Mouse (Mus musculus): ENCODE data around the gene Olfr222. TPM values are rescaled to one million over a fixed set of nuclear protein-coding genes. Genes with fewer than 3 reads are reported as not detected.

The Olfr222 gene
- polyA plus RNA-seq, 1 experiment from 2014 or later = not detected

DNA sequence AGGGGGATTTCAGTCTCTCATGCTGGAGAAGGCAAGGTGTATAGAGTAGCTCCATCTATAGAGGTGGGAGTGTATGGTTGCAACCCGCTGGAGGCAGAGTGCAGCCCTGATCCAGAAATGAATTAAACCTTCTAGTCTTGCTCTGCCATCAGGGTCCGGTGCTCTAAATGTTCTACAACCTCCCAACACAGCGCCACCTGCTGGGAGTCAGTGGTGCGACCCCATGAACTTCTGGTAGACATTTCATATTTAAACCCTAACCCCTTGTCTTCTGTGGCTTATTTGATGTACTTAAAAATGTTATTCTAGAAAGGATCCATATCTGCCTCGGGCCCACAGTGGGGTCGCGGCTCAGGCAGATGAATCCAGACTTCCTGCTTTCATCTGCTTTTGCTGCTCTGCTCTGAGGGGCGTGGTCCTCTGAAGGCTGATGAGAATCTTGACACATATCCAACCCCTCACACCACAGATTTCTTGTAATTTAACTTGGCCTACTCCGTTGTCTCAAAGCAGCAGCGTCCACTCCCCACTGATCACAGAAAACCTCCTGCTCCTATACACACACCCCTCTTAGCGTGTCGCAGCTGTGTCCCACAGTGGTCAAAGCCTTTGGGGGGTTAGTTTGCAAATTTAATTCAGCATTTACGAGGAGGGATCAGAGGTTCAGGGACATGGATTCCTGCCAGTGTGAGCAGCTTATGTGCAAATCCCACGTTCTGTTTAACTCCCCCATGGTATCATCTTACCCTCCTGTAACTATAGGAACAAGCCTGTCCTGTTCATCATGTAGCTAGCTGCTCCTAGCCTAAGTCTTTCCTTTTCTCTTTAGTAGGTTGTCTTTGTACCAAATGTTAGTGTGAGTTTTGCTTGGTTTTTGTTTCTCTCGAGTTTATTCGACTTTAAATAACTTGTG is 38.6 kb downstream of the Olfr222 start:
- Histone ChIP-seq H3K4me1 (peaks cover 9% of the 10 kb centered on the region), H3K4me3 (no peak overlapping the region), H3K36me3 (replicated peaks) (no peaks in the 10 kb centered on the region), H3K27ac (no peak overlapping the region), H3K9me3 (0 out of 2 replicates have a peak, but pooled peaks cover 2% of the 10 kb centered on the region), H3K27me3 (ENCODE audit: poor library complexity, severe bottlenecking) (no peaks in the 10 kb centered on the region)
- WGBS = 76% methylated on average over 16 of the region's 16 CpGs
- no peak for DNase-seq (ENCODE audit: extremely low spot score, low spot score)

- no peak for DNase-seq (ENCODE audit: extremely low spot score, low spot score)
- no peaks in the 10 kb centered on the region for H3K27me3 ChIP-seq (ENCODE audit: poor library complexity, severe bottlenecking)
- H3K27ac ChIP-seq = no peak overlapping the region
- H3K4me1 ChIP-seq = peaks cover 11% of the 10 kb centered on the region
- H3K4me3 ChIP-seq = no peak overlapping the region
- 87% methylated on average over 5 of the region's 5 CpGs for WGBS
- H3K36me3 ChIP-seq (replicated peaks) = no peaks in the 10 kb centered on the region
- no peaks in the 10 kb centered on the region for H3K9me3 ChIP-seq
These were observed 44.5 kb downstream of the Olfr222 start for GRCm38 (mm10) chr11:59531562-59531961.

- Histone ChIP-seq H3K4me1 (peaks cover 11% of the 10 kb centered on the region), H3K36me3 (replicated peaks) (no peaks in the 10 kb centered on the region), H3K27me3 (ENCODE audit: poor library complexity, severe bottlenecking) (no peaks in the 10 kb centered on the region), H3K9me3 (no peaks in the 10 kb centered on the region), H3K4me3 (no peak overlapping the region), H3K27ac (no peak overlapping the region)
- whole genome bisulfite sequencing = 84% methylated on average over 6 of the region's 6 CpGs
- DNase-seq (ENCODE audit: extremely low spot score, low spot score) = no peak
These were observed 45.0 kb downstream of the Olfr222 start for GRCm38 (mm10) chr11:59530870-59531535.

DNA sequence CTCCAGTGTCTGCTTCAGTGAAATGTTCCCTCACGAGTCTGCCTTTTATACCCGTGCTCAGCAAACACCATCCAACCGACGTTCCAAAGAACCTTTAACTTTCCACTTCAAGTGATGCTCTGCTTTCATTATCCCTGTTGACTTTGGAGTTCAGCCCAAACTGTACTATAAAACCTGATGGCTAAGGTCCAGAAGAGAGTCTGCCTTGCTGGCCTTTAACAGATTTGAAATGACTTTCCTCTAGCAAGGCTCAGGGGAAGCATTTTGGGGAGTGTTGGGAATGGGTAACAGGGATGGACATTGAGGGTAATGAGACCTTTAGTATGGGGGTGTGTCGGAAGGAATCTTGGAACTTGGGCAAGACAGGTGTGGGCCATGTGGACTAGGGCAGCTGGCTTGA is 45.8 kb downstream of the Olfr222 start:
- no peaks in the 10 kb centered on the region for H3K27me3 ChIP-seq (ENCODE audit: poor library complexity, severe bottlenecking)
- no peak overlapping the region for H3K4me3 ChIP-seq
- no peak for DNase-seq (ENCODE audit: extremely low spot score, low spot score)
- H3K36me3 ChIP-seq (replicated peaks) = no peaks in the 10 kb centered on the region
- no peaks in the 10 kb centered on the region for H3K9me3 ChIP-seq
- 93% methylated on average over 5 of the region's 5 CpGs for WGBS
- no peak overlapping the region for H3K27ac ChIP-seq
- H3K4me1 ChIP-seq = peaks cover 11% of the 10 kb centered on the region

- 46% methylated on average over 8 of the region's 8 CpGs for WGBS
- Histone ChIP-seq H3K36me3 (replicated peaks) (no peaks in the 10 kb centered on the region), H3K27ac (no peak within 1 kb of the TSS), H3K27me3 (ENCODE audit: poor library complexity, severe bottlenecking) (no peaks in the 10 kb centered on the region), H3K4me1 (peaks cover 9% of the 10 kb centered on the region), H3K9me3 (no peaks in the 10 kb centered on the region), H3K4me3 (no peak within 1 kb of the TSS)
- DNase-seq (ENCODE audit: extremely low spot score, low spot score) = no peak
These were observed 49.5 kb downstream of the Olfr222 start, which contains the start of gene Zkscan17 for GRCm38 (mm10) chr11:59526472-59527080. TSS of gene Zkscan17 (minus strand) at chr11:59526751.

- H3K36me3 ChIP-seq (replicated peaks) = no peaks in the 10 kb centered on the region
- H3K4me3 ChIP-seq = no peak overlapping the region
- 16% methylated on average over 10 of the region's 10 CpGs for WGBS
- no peaks in the 10 kb centered on the region for H3K9me3 ChIP-seq
- H3K27ac ChIP-seq = no peak overlapping the region
- no peaks in the 10 kb centered on the region for H3K27me3 ChIP-seq (ENCODE audit: poor library complexity, severe bottlenecking)
- DNase-seq (ENCODE audit: extremely low spot score, low spot score) = peak; percentile 63
- H3K4me1 ChIP-seq = no peaks in the 10 kb centered on the region
These were observed 50.8 kb downstream of the Olfr222 start for GRCm38 (mm10) chr11:59525237-59525636.

DNA sequence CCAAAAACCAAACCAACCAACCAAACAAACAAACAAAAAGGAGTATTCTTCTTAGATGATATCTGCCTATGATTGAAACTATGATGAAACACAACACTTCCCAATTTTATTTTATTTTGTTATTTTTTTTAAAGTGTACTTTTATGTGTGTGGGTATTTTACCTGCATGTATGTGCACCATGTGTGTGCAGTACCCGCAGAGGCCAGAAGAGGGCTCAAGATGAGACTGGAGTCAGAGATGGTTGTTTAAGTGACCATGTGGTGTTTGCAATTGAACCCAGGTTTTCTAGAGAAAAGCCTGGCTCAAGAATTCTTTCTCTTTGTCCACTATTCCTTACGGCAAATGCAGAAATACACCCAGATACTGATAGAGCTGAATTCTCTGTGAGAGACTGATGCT is 51.9 kb downstream of the Olfr222 start:
- Histone ChIP-seq H3K36me3 (replicated peaks) (no peaks in the 10 kb centered on the region), H3K9me3 (no peaks in the 10 kb centered on the region), H3K4me1 (peaks cover 9% of the 10 kb centered on the region), H3K27ac (no peak overlapping the region), H3K4me3 (no peak overlapping the region), H3K27me3 (ENCODE audit: poor library complexity, severe bottlenecking) (no peaks in the 10 kb centered on the region)
- DNase-seq (ENCODE audit: extremely low spot score, low spot score) = no peak
- WGBS = 90% methylated on average over 2 of the region's 2 CpGs

Other genes with a start within 250 kb of the Olfr222 start
- gene Prss38, start 200.6 kb downstream of the Olfr222 start, polyA plus RNA-seq (2016; fragmentation: Nextera tagmentation; extraction: Ambion mirVana) = not detected in 2 replicates
- gene Jmjd4, start 126.2 kb downstream of the Olfr222 start, polyA plus RNA-seq (2016; fragmentation: Nextera tagmentation; extraction: Ambion mirVana) = 19.7 and 20.9 TPM in 2 replicates
- 111 and 114 TPM in 2 replicates for gene Snap47, start 125.0 kb downstream of the Olfr222 start, polyA plus RNA-seq (2016; fragmentation: Nextera tagmentation; extraction: Ambion mirVana)
- gene Zfp867, start 103.8 kb downstream of the Olfr222 start, polyA plus RNA-seq (2016; fragmentation: Nextera tagmentation; extraction: Ambion mirVana) = 8.9 and 9.3 TPM in 2 replicates
- 43.1 and 44.2 TPM in 2 replicates for gene Zkscan17, start 49.5 kb downstream of the Olfr222 start, polyA plus RNA-seq (2016; fragmentation: Nextera tagmentation; extraction: Ambion mirVana)
- 0.04 TPM in 1 of 2 replicates, not detected in the other for gene Nlrp3, start 34.7 kb downstream of the Olfr222 start, polyA plus RNA-seq (2016; fragmentation: Nextera tagmentation; extraction: Ambion mirVana)
- not detected in 2 replicates for gene Olfr223, start 17.1 kb upstream of the Olfr222 start, polyA plus RNA-seq (2016; fragmentation: Nextera tagmentation; extraction: Ambion mirVana)
- gene Mprip, start 85.1 kb upstream of the Olfr222 start, polyA plus RNA-seq (2016; fragmentation: Nextera tagmentation; extraction: Ambion mirVana) = 24.8 and 28.3 TPM in 2 replicates
- 3.8 TPM in 2 replicates for gene Pld6, start 211.4 kb upstream of the Olfr222 start, polyA plus RNA-seq (2016; fragmentation: Nextera tagmentation; extraction: Ambion mirVana)
- 30.9 and 35.4 TPM in 2 replicates for gene Flcn, start 233.8 kb upstream of the Olfr222 start, polyA plus RNA-seq (2016; fragmentation: Nextera tagmentation; extraction: Ambion mirVana)

Data from forebrain, embryonic 10.5 days (tissue).